Mouse (Mus musculus): ENCODE measurements at regions not wholly inside any gene's neighbourhood (a gene's known extent, or its start where the extent isn't known, plus 50 kb on each side); places are given as distances from the start of the nearest gene placed in this dataset.

GRCm38 (mm10) chrX:58976584-58977259, 67.6 kb downstream of the 4930550L24Rik start:
- ATAC-seq, result peak; percentile 81; the same call in 1 of the 2 replicates
- Histone ChIP-seq H3K9ac (replicated peaks; ENCODE audit: low read depth, low read length) (no peak overlapping the region), H3K36me3 (ENCODE audit: control insufficient read depth, insufficient read depth) (no peaks in the 10 kb centered on the region), H3K4me3 (replicated peaks; ENCODE audit: low read length) (no peak overlapping the region), H3K27ac (ENCODE audit: low read length) (no peak overlapping the region), H3K27me3 (replicated peaks; ENCODE audit: control insufficient read depth, insufficient read depth, low read length) (no peaks in the 10 kb centered on the region), H3K4me1 (replicated peaks; ENCODE audit: control insufficient read depth, insufficient read depth, low read length) (no peaks in the 10 kb centered on the region), H3K9me3 (ENCODE audit: control insufficient read depth, low read length) (no peaks in the 10 kb centered on the region), H3K4me2 (ENCODE audit: low read length) (no peak overlapping the region)
- 47% methylated on average over 4 of the region's 4 CpGs for whole genome bisulfite sequencing
